Mouse (Mus musculus): Measurements from ENCODE around the gene Ftl1-ps1. TPM values are rescaled to one million over a fixed set of nuclear protein-coding genes. Genes with fewer than 3 reads are reported as not detected.

The Ftl1-ps1 gene
- total and polyA plus RNA-seq, 3 experiments = 947 to 2,868 (median 1,319) TPM

- dilution Hi-C loops (cut with MboI; ENCODE audit: extremely low pct_ligation_motif_present, extremely low pct_unique_long_range_greater_than_20kb, low sequenced_read_pairs) = no loop called here
- no peaks in the 10 kb centered on the region for H3K4me1 ChIP-seq (ENCODE audit: control insufficient read depth in 1 of 2, insufficient read depth in 2 of 2)
- H3K4me2 ChIP-seq (ENCODE audit: insufficient read depth, low read depth, poor library complexity, severe bottlenecking) = no peak overlapping the region
- TF ChIP-seq ELF1 (IDR thresholded peaks at IDR 0.05; ENCODE audit: low read depth, low read length) (no peak), HCFC1 (IDR thresholded peaks at IDR 0.05; ENCODE audit: low read depth, low read length) (no peak), USF2 (conservative IDR thresholded peaks at IDR 0.05; ENCODE audit: low read depth, low read length) (no peak), KAT2A (IDR thresholded peaks at IDR 0.05; ENCODE audit: insufficient replicate concordance, low read length) (no peak), BHLHE40 (IDR thresholded peaks at IDR 0.05; ENCODE audit: low read depth, low read length) (no peak)
- no peaks in the 10 kb centered on the region for H3K79me2 ChIP-seq (replicated peaks; ENCODE audit: control insufficient read depth, extremely low read depth, insufficient read depth, poor library complexity, severe bottlenecking)
- no peak overlapping the region for H3K9ac ChIP-seq (ENCODE audit: insufficient read depth, low read depth)
- no peak overlapping the region for H3K27ac ChIP-seq (ENCODE audit: insufficient read depth, low read depth)
- H3K4me3 ChIP-seq (replicated peaks in 1 of 3; ENCODE audit: low read depth in 2 of 3, low read length in 2 of 3, poor library complexity in 1 of 3) = no peak overlapping the region
- H3K27me3 ChIP-seq (replicated peaks) = no peaks in the 10 kb centered on the region
- no peak for DNase-seq (ENCODE audit: extremely low read depth)
- in situ Hi-C loops (cut with MboI; ENCODE audit: low pct_ligation_motif_present, low pct_unique_long_range_greater_than_20kb, low sequenced_read_pairs) = no loop called here
- H3K9me3 ChIP-seq (replicated peaks; ENCODE audit: low read length) = no peaks in the 10 kb centered on the region
- H3K36me3 ChIP-seq (replicated peaks in 1 of 2; ENCODE audit: control insufficient read depth in 1 of 2, insufficient read depth in 1 of 2, low read length in 1 of 2) = peaks cover 0 to 13% of the 10 kb centered on the region in 2 experiments
Measured at GRCm38 (mm10) chr13:74382289-74382688, 17.2 kb upstream of the Ftl1-ps1 start.

GRCm38 (mm10) chr13:74389730-74390129, 9.8 kb upstream of the Ftl1-ps1 start:
- TF ChIP-seq MAFK (IDR thresholded peaks at IDR 0.05; ENCODE audit: insufficient replicate concordance, low read length) (no peak), NRF1 (IDR thresholded peaks at IDR 0.05; ENCODE audit: low read depth, low read length) (no peak), RCOR1 (conservative IDR thresholded peaks at IDR 0.05; ENCODE audit: low read depth, low read length) (no peak), SMC3 (IDR thresholded peaks at IDR 0.05; ENCODE audit: low read depth, low read length) (no peak), ZNF384 (IDR thresholded peaks at IDR 0.05; ENCODE audit: low read depth, low read length) (peak; percentile 54), E2F4 (IDR thresholded peaks at IDR 0.05; ENCODE audit: insufficient replicate concordance, low read depth, low read length) (no peak), CTCF (conservative IDR thresholded peaks at IDR 0.05 in 1 of 2, IDR thresholded peaks at IDR 0.05 in 1 of 2; ENCODE audit: low read depth in 2 of 2, low read length in 2 of 2) (peak in 1 of 2 experiments; percentile 25; a peak in 1 of 4 replicates), POLR2A (IDR thresholded peaks at IDR 0.05; ENCODE audit: low read depth, low read length) (no peak), NELFE (IDR thresholded peaks at IDR 0.05; ENCODE audit: low read depth, low read length) (no peak), JUN (IDR thresholded peaks at IDR 0.05; ENCODE audit: insufficient read depth, low read depth, low read length) (no peak)
- DNase-seq (ENCODE audit: extremely low read depth) = no peak
- no peaks in the 10 kb centered on the region for H3K27me3 ChIP-seq (replicated peaks)
- H3K4me1 ChIP-seq (ENCODE audit: control insufficient read depth in 1 of 2, insufficient read depth in 2 of 2) = peaks cover 0 to 4% of the 10 kb centered on the region in 2 experiments; a peak in 2 of 4 replicates
- no peaks in the 10 kb centered on the region for H3K79me2 ChIP-seq (replicated peaks; ENCODE audit: control insufficient read depth, extremely low read depth, insufficient read depth, poor library complexity, severe bottlenecking)
- no peaks in the 10 kb centered on the region for H3K36me3 ChIP-seq (replicated peaks in 1 of 2; ENCODE audit: control insufficient read depth in 1 of 2, insufficient read depth in 1 of 2, low read length in 1 of 2)
- dilution Hi-C loops (cut with MboI; ENCODE audit: extremely low pct_ligation_motif_present, extremely low pct_unique_long_range_greater_than_20kb, low sequenced_read_pairs) = no loop called here
- no peak overlapping the region for H3K27ac ChIP-seq (ENCODE audit: insufficient read depth, low read depth)
- in situ Hi-C loops (cut with MboI; ENCODE audit: low pct_ligation_motif_present, low pct_unique_long_range_greater_than_20kb, low sequenced_read_pairs) = no loop called here
- H3K4me3 ChIP-seq (replicated peaks in 1 of 3; ENCODE audit: low read depth in 2 of 3, low read length in 2 of 3, poor library complexity in 1 of 3) = peak overlapping the region in 2 of 3 experiments; percentile 73 to 87
- no peak overlapping the region for H3K9ac ChIP-seq (ENCODE audit: insufficient read depth, low read depth)
- H3K4me2 ChIP-seq (ENCODE audit: insufficient read depth, low read depth, poor library complexity, severe bottlenecking) = no peak overlapping the region
- no peaks in the 10 kb centered on the region for H3K9me3 ChIP-seq (replicated peaks; ENCODE audit: low read length)
